Mouse (Mus musculus) ES-Bruce4 (cell line): Measurements from ENCODE around the gene Sdhaf1.

ENCODE experiments used
- CTCF ChIP-seq: IDR thresholded peaks from one replicate; pipeline ENCODE4 v1.8.1; 2011; ENCODE audit warnings: low read depth, low read length
- EP300 ChIP-seq: IDR thresholded peaks from 2 replicates; pipeline ENCODE4 v1.6.1; 2011; ENCODE audit warnings: low read depth, low read length; ENCODE audit not compliant: insufficient read depth
- POLR2A ChIP-seq: IDR thresholded peaks from one replicate; pipeline ENCODE4 v1.8.1; 2011; ENCODE audit warnings: low read length; ENCODE audit not compliant: insufficient read depth

DNA sequence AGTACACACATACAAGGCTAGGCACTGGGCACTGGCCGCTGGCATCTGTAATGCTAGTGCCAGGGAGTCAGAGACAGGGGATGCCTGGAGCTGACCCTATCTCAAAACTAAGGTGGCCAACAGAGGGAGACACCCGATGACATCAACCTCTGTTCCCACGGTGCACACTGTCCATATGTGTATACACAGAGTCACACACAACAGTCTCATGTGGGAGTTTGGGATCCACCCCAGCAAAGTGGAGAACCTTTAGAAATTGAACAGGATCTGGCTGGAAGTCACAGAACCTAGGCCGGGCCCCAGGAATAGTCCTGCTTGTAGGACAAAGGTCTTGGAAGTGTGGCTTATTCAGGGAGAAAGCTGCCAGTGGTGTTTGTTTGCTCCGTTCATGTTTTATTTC is 29.4 kb downstream of the Sdhaf1 start:
- TF ChIP-seq EP300 (no peak), POLR2A (no peak), CTCF (no peak)
